Mouse (Mus musculus) hematopoietic stem cell, adult 5-6 weeks (primary cell): ENCODE data around the gene Spem1. TPM values are rescaled to one million over a fixed set of nuclear protein-coding genes. Genes with fewer than 3 reads are reported as not detected.

Experiments
- ATAC-seq, 2 experiments: fragments of 125-278 bp in 1 of 2; replicated peaks in 1 of 2; 2 replicates each; pipeline ENCODE4 v1.8.0; 2016 to 2017; ENCODE audit warnings: inconsistent platforms in 2 of 2, mild to moderate bottlenecking in 2 of 2, moderate number of reproducible peaks in 2 of 2, low read depth in 1 of 2, moderate TSS enrichment in 1 of 2; ENCODE audit not compliant: low FRiP score in 2 of 2, poor library complexity in 2 of 2, severe bottlenecking in 2 of 2, insufficient read depth in 1 of 2, low TSS enrichment in 1 of 2
- total RNA-seq: library from RNA; stranded (forward); fragments of 172-1452, 232-1000 nt; gene quantifications from 2 replicates; pipeline ENCODE4 v1.2.3, GENCODE M21; 2017

Spem1 gene
- total RNA-seq, 1 experiment from 2014 or later, result not detected

DNA sequence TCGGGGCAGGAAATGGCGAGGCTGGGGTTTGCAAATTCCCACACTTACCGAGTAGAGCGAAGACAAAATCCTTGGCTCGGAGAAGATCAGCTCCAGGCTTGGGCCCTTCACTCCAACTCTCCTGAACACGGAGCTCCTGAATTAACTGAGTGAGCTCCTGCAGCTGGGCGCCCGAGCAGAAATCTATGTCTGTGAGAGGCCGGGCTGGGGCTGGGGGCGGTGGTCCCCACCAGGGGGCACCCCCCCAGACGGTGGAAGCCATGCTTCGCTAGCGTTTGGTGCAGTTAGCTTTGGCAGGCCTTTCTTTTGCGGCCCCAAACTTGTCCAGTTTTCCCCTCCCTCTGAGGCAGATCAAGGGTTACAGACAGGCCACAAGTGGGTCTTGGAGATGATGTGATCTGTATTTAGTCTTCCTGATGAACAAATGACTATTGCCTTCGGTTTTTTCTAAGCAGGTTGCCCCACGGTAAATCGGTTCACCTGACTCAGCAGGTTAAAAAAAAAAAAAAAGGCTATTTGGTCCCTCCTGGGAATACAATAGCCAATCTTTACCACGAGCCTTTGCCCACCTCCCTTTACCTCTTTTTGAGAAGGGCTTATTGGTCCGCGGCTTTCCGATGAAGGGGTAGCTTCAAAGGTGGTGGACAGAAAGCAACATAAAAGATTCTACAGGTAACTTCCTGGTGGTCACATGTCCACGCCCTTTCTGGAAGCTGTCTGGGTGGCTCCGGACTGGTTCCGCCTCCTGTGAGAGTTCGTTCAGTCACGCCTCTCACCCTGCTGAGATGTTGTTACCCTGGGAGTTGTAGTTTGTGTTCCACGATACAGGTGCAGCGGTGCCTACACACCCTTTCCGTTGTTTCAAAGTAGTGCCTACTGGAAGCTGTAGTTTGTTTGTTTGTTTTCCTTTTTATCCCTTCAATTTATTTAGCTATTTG lies 16.7 kb downstream of the Spem1 start, which contains the start of gene Tmem102:
Tmem102 (minus strand) TSS at position 653 of the 938 bp plus-strand sequence.
- ATAC-seq, result no peak

DNA sequence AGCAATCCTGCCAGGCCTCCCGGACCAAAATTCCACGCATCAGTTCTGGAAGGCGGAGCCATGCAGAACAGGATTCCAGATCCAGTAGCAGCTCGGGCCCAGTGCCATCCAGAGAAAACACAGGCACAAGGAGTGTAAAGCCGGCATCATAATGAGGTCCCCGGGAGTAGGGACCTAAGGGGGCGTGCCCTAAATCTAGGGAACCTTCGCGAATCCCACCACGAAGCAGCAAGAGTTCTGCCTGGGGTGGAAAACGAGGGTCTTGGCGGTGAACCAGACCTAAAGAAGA lies 17.4 kb downstream of the Spem1 start:
- ATAC-seq, result no peak

DNA sequence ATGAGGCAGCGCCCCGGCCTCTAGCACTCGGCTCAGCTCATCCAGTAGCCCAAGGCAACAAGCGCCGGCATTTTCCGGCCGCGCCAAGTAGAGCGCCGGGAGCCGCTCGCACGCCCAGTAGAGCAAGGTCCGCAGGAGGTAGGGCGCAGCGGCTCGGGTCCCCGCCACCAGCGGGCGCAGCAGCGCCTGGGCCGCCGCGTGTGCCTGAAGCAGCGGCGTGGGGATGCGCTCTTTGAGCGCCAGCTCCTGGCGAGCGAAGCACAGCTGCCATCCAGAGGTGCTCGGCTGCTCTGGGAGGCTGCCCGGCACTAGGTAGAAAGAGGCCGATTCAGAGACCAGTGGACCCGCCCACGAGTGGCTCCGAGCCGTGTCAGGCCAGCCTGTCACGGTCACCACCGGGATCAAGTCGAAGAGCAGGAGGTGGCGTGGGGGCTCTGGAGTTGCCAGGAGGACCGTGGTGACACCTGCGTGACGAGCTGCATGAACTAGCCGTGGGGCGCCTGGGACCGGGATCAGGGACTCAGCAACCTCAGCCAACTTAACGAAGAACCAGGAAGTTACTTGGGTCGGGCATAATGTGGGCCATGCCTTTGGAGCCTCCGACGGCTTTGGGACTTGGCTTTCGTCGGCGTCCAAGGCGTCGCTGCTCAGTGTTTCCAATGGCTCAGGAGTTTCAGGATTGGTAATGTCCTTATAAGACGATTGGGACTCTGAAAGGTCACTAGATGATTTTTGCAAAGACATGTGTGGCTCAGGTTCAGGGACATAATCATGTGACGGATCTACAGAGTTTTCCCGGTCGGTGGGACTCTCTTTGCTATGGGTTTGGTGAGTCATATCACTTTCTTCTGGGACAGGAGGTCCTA lies 18.0 kb downstream of the Spem1 start:
- peak; percentile 23 to 59; a peak in 3 of 4 replicates for ATAC-seq

DNA sequence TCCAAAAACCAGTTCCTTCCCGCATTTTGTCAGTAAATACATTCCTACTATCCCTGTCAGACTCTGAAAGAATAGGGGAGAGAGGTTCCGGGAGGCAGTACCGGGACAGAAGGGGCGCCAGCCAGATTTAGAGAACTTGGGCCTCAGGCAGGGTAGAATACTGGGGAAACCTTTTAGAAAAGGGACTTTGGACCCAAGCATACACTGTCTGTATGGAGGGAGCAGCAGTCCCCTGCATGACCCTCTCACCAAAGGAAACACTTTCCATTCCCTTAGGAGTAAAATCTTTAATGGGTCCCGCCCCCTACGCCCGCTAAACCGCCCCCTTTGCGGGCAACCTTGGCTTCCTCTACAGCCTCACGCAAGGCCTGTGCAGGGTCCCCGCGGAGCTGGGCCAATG lies 18.7 kb downstream of the Spem1 start:
- ATAC-seq, result no peak

DNA sequence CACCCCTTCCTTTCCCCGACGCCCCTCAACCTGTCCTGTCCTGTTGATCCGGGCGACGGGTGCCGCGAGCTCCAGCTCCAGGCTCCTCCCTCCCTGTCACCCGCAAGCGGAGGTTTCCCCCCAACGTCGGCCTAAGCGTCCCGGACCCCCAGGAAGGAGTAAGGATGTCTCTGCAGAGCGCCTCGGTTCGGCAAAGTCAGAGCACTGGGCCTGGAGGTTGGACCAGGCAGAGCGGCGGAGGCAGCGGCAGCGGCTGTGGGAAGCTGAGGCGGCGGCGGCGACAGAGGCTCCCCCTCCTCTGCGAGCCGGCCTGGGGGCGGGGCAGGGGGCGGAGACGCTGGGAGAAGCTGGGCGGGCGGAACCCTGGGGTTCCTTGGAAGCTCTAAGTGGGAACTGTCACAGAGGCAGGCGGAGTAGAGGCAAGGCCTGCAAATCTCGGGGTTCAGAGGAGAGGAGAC lies 19.3 kb downstream of the Spem1 start:
- peak; percentile 40 to 43; a peak in 3 of 4 replicates for ATAC-seq

DNA sequence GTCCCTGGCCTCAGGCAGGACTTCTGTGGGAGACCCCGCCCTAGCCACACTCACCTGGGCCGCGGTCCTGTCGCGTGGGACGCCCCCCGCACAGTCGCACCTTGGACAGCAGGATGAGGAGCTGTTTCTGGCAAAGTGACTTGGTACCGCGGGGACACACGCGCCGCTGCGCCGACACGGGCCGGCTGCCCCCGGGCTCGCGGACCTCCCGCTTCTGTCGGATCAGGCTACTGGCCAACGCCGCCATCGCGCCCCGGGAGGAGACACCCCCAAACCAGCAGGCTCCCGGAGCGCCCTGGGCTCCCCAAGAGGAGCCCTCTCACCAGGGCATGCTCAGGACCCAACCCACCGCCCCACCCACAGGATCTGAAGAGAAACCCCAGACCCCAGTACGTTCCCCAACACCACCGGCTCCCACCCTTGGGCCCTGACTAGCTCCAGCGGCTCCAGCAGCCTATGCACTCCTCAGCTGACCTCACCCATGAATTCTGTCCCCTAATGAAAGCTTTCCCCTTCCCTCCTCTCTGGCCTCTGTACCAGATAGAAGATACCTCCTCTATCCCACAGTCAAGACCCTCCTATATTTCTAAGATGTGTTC lies 20.5 kb downstream of the Spem1 start, which contains the start of gene Fgf11:
Fgf11 (minus strand) TSS at position 479 of the 599 bp plus-strand sequence.
- ATAC-seq, result no peak

DNA sequence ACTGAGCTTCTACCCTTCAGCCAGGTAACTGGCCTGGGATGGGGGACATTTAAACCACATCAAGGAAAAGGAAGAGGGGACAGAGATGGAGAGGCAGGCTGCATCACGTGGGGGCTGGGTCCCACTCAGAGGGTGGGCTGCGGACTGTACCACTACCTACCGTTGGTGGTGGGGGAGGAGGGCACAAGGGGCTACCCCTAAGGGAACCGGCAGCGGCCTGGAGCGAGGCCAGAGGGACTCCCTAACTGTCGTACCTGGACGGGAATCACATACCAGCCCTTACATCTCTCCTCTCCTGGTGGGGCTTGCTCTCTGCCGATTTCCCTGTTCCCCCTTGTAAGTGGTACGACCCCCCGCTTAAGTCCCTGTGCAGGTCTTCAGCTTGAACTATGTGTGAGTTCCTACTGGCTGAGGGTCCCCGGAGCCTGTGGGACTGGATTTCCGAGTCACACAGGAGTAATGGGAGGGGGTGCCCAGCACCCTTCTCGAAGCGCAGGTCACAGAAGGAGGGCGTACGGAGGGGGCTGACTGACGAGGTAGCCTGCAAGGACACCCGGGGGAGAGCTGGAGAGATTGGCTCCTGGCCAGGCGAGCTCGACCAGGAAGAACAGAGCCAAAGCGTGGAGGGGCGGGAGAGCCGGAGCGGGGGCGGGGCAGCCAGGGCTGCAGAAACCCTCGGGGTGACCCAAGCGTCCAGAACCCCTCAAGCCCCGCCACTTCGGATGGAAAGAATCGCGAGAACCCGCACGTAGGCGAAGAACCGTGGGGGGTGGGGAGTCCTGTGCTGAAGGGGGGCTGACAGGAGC lies 21.4 kb downstream of the Spem1 start:
- no peak for ATAC-seq

DNA sequence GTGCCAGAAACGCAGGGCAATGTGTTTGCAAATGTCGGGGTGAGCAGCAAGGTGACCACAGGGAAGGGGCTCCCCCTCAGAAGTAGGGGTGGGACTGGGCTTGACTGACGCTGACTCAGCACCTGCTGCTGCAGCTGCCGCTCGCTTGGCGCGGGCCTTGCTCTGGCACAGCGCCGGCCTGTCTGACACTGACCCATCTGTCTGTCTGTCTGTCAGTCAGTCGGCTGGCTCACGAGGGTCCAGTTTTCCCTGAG lies 21.9 kb downstream of the Spem1 start:
- ATAC-seq, result no peak; a peak in 1 of 4 replicates

DNA sequence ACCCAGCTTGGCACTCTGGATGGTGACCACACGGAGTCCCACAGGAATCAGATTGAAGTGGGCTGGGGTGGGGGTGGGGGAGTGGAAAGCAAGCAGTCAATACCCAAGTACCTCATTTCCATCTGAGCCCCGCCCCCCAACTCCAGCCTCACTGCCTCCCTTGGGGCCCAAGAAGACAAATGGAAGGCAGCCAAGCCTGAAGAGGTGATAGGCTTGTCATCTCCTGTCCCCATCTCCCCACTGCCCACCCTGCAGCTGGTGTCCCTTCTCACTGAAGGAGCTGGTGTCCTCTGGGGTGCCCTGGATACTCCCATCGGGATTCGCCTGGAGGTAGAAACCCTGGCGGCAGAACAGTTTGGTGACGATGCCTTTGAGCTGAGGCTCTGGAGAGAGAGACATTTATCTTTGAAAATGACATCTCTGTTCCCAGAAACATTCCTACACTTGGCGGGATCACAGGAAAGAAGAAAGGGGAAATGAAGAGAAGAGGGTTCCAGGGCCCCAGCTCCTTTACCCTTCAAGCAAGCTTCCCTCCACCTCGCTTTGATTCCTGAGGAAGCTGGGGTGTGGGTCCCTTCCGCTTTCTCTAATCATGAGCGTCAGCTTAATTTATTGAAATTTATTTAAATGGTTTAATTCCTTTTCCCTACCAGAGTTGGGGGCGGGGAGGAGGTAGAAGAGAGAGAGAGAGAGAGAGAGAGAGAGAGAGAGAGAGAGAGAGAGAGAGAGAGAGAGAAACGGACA lies 22.4 kb downstream of the Spem1 start:
- no peak for ATAC-seq

DNA sequence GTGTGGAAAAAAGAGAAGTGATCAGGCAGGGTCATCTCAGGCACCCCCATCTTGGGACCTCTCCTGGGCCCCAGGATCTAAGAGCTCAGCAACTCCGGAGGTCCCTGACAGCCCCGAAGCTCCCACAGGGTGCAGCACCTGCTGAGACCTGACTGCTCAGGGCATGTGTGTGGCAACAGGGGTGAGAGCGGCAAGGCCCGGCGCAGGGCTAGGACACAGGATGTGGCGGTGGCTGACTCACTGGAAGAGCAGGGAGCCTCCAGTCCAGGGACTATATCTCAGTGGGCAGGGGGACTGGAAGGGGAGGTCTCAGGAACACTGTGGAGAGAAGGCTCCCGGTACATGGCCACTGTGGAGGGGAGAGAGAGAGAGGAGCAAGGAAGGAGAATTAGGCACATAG lies 24.1 kb downstream of the Spem1 start:
- ATAC-seq, result no peak

DNA sequence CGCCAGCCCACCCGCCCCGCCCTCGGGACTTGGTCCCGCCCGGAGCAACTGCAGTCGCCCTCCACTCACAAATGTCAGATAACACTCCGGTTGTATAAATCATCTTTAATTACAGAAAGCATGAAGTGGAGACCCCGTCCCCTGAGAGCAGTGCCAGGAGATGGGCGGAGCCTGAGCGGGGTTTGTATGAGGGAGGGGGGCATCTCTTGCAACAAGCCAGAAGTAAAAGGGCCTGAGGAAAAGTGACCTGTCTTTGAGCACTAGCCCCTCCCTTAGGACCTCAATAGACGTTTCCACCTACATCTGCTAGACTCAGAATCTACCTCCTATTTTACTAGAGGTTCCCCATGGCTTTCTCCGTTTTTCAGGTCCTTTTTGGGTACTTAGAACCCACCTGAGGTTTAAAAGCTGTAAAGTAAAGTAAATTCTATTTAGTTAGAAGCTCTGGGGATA lies 26.0 kb downstream of the Spem1 start:
- ATAC-seq, result no peak

DNA sequence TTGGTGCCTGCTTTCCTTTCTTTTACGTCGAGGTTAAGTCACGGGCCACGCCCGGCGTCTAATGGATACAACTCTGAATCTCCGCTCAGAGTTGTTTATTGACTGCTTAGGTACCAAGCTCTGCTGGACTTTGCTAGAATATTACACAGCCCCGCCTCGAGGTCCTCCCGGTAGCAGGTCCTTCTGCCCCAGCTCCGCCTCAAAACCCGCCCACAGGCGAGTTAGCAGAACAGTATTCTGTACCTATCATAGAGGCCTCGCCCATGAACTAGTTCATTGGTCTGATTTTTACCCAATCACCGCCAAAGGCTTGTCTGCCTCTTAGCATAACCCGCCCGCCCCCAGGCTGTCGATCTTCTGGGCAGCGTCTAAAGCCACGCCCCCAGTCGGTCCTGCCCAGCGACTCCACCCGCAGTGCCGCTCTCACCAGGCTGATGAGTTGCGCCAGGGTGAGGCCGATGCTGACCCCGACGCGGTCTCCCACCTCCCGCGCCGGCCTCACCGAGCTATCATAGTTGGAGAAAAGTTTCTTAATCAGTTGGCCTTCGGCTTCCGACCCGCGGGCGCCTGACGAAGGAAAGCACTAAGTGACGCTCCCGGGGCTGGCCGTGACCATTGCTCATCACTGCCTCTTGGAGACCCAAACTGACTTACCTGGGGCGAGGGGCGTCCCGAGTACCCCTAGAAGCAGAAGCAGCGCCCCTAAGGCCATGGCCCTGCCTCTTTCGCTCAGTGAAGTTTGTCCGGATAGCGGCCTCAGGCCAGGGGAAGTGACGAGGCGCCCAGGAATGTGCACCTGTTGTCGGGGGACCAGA lies 26.6 kb downstream of the Spem1 start, which contains the start of gene Chrnb1:
Chrnb1 (minus strand) TSS at position 776 of the 815 bp plus-strand sequence.
- ATAC-seq, result peak; percentile 94 to 97

DNA sequence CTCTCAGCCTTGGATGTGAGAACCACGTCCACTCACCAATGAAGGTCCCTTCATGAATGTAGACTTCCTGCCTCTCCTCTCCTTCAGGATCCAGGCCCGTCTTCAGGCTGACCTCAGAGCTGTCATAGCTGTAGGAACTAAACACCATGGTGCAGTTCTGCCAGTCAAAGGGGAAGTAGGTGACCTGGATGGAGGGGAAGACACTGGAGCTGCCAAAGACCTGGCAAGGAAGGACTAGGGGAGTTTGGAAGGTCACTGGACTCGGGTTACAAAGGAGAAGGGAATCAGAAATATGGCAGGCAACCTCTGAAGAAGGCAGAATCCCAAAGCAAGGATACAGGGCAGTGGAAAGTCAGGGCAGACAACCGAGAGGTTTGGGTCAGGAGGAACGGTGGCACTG lies 28.6 kb downstream of the Spem1 start:
- ATAC-seq, result no peak

DNA sequence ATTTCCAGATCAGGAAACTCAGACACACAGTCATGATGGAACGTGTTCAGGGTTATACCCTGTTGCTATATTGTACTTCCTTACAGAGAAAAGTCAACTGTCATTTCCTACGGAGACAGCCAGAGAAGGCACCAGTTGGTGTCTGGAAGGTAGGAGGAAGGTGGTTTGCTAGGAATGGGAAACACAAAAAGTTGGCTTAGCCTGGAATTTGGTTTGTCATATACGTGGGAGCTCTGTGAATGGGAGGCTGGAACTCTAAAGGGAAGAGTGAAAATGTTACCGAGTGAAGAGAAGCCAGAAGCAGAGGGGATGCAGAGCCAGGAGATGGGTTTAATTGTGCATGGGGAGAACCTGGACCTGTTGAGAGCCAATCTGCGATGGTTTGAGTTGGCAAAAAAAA lies 30.6 kb downstream of the Spem1 start:
- no peak for ATAC-seq

DNA sequence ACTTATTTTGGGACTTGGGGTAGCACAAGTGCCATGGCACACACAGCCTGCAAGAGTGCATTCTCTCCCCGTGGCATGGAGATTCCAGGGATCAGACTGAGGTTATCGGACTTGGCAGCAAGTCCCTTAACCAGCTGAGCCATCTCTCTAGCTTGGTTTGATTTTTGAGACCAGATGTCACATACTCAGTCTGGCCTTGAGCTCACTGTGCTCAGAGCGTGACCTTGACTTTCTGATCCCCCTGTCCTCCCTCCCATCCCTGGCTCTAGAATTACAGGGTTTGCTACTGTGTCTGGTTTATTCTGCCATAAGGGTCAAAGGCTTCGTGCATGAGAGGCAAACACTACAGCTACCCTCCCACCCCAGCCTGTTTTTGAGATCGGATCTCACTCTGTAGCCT lies 32.5 kb downstream of the Spem1 start:
- no peak for ATAC-seq

DNA sequence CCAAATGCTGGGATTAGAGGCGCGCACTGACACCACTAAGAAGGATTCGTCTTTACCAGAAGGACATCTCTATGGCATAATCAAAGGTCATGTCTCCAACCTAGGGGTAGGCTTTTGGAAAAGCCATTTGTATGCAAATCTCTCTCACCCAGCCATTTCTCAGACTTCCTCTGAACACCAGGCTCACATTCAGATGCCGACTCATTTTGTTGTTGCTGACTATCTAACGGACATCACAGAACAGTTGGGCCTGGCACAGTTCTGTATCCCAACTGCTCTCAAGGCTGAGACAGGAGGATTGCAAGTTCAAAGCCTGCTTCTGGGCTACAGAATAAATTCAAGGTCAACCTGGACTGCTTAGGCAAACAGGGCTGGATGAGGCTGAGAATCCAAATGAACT lies 34.7 kb downstream of the Spem1 start:
- no peak for ATAC-seq
